Mouse (Mus musculus) inflammation-experienced regulatory T-cells, adult 6 months (primary cell): ENCODE results near the gene Ints1. TPM values are rescaled to one million over a fixed set of nuclear protein-coding genes. Genes with fewer than 3 reads are reported as not detected.
"Not testable (repeated sequence)": the region's sequence is repeated elsewhere in the genome, so short reads cannot be mapped to it uniquely, and the experiment has no call there.

Experiments used
- ATAC-seq: one replicate; pipeline ENCODE4 v1.8.0; 2017
- polyA plus RNA-seq, 3 experiments: library from polyadenylated mRNA; unstranded; fragments of 100-300 nt; shearing (Covaris generic); gene quantifications; one replicate each; pipeline ENCODE4 v1.2.1; 2017

Ints1 gene
- polyA plus RNA-seq, 3 experiments from 2014 or later, result 12.9 to 21.0 (median 16.1) TPM

DNA sequence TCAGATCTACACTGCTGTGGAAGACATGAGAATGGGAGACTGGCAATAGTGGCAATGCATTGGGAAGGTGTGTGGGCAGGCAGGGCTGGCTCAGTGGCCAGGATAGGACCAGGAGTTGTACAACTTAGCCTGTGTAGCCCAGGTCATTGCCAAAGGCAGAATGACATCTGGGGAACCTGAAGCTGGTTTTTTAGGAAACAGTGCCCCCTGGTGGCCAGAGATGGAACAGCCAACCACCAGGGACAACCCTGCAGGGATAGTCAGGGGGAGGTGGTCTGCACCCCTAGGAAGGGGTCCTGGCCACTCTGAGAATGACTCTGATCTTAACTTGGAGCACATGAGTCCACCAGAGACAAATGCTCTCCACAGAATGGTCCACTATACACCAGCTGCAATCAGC is 24.9 kb downstream of the Ints1 start:
- ATAC-seq, result no peak

DNA sequence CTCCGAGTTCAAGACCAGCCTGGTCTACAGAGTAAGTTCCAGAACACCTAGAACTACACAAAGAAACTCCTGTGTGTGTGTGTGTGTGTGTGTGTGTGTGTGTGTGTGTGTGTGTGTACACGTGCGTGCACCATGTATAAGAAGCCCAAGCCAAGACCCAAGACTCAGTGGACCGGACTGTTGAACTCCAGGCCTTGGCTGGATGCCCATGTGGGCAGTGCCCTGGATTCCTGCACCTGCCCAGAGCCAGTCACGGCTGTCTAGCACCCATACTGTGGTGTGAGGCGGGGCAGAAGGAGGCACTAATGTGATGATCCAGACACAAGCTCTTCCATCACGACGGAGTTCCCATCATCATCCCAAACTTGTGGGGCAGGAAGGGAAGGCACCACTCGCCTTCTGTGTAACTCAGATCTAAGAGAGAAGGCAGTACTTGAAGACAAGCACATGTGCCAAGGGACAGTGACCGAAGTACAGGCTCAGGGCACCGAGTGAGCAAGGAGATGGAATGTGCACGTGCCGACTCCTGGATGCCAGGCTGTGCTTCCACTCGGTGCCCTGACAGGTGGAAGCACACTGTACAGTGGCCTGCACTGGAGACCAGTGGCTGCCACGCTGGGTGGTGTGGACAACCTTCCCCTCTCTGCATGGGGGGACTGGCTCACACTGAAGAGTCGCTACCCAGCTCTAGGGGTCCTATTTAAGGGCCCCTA is 25.9 kb downstream of the Ints1 start:
- no peak for ATAC-seq

DNA sequence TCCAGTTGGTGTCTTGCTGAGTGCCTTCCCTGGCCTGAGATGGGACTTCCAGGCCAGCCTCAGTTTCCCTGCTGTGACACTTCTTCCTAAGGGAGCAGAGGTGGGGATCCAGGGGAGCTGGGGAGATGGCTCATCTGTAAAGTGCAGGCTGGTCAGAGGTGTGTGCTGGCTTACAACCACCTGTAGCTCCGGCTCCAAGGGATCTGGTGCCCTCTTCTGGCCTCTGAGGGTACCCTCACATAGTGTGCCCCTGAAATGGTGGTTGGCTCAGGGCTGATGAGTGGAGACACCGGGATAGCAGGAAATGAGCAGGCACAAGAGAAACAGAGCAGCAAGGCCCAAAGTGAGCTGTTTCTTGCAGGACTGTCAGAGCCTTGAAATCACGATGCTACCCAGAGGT is 29.7 kb downstream of the Ints1 start:
- no peak for ATAC-seq

DNA sequence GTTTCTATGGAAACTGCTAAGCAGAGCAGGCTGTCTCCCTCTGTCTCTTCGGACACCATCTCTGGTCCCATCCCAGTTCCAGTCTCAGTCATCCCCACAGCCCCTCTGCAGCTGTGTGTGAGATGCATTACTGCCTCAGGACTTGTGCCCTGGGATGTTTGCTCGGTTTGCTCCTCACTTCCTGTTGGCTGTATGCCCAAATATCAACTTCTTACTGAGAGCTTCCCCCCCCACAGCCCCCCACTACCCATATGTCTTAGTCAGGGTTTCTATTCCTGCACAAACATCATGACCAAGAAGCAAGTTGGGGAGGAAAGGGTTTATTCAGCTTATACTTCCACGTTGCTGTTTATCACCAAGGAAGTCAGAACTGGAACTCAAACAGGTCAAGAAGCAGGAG is 32.8 kb downstream of the Ints1 start:
- ATAC-seq, result not testable (repeated sequence)

DNA sequence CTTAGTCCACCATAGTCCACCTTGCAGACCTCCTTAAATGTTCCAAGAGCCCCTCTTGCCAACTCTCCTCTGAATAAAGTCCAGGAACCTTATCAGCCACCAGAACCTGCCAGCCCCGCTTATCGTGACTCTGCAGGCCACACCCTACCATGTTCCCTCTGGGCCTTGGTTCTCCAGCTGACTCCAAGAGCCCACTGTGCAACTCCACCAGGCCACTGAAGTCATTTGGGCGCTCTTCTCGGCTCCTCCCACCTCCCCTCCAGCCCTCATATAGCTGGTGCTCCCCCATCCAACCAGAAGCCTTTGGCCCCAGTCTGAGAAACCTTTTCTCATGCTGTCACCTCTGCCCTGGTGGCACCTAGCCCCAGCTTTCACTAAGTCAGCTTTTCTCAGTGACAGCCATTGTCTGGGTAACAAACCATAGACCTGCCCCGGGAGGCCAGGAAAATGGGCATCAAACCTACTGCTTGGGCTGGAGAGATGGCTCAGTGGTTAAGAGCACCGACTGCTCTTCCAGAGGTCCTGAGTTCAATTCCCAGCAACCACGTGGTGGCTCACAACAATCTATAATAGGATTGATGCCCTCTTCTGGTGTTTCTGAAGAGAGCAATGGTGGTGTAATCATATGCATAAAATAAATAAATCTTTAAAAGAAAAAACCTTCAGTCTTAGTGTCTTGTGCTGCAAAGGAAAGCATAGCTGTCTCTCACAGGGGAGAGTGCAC is 36.7 kb downstream of the Ints1 start:
- no peak for ATAC-seq

DNA sequence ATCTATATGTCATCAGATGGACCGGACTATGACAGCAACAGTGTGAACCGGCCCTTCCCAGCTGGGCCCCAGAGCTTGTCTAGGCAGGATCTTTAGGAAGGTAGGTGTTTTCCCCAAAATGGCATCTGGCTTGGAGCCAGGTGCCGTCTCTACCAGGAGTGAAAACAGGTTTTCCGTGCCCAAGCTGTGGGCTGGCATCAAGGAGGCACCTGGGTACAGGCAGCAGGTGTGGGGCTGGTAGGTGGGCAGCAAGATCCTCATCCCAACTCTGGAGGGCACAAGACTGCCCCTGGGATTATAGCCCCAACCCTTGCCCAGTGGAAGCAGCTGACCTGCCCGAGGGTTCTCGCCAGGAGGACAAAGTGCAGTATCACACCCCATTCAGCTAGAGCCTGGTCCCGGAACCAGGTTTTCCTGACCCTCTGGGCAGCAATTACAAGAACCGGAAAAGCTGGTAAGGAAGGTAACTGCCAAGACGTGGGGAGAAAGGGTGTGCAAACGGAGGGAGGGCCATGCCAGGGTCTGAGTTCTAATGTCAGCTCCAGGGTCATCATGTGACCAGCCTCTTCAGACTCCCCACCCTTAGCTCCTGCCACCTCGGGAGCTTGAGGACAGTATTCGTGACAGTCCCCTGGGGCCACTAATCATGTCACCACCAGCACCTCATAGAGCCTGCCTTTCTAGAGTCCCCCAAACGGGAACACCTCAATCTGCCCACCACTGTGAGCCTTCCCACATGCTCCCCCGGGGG is 37.5 kb downstream of the Ints1 start:
- ATAC-seq, result no peak

DNA sequence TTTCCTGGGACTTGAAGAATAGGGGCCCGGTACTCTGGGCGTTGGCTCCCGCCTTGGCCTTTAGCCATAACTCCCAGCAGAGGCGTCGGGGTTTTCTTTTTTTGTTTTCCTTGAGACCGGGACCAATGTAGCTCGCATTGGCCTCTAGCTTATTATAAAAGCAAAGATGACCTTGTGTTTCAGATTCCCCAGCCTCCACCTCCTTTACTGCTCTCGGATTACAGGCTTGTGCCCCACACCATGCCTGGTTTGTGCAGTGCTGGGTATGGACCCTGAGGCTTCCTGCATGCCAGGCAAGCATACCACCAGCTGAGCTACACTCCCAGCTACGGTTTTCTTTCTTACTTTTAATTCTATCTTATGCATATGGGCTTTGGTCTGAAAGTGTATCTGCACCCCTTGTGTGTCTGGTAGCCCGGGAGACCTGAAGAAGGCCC is 39.0 kb downstream of the Ints1 start:
- ATAC-seq, result no peak

DNA sequence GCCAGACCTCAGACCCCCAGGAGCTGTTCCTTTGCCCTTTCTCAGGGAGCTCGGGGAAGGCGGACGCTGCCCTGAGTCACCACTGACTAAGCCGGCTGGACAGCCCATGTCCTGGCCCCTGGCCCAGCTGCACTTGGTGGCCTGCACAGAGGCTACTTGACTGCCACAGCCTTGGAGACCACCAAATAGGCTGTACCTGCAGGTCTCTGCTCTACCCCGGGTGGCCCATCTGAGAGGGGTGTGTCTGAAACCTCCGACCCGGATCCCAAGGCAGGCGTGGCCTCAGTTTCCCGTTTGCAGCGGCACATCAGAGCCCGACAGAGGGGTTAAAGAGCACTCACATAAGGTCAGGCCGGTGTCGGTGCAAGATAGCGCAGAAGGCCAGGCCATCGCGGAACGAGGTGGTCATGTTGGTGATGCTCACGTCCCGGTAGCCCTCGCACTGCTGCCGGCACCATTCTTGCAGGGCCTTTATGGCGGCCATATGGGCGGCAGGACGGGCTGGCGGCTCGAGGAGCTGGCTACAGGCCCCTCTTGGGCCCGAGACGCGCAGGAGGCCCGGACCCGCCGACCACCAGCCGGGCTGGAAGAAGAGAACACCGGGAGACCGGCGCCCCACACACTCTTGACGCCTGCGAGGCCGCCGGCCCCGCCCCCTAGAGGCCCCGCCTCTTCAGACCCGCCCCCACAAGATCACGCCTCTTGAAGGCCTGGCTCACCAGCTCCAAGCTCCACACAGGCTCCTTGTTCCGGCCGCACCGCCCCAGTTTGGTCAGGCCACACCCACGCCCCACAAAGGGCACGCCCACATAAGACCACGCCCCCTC is 39.6 kb downstream of the Ints1 start, which contains the start of gene Micall2:
TSS of gene Micall2 (minus strand) at position 660 of the 827 bp plus-strand sequence.
- ATAC-seq, result peak; percentile 92

DNA sequence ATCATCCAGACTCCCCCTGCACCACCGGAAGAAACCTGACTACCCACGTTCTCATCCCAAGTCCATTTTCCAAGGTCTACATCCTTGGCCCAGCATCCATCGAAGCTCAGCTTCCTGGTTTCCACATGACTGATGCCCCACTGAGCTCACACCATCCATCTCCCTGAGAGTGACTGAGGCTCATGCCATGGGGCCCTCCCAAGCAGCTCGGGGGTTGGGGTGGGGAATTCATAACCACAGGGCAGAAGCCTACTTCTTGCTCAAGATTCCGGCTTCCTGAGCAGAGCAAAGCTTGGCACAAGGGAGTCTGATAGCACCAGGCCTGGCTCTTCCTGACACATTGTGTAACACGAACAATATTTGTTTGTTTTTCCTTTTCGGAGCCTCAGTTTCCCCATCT is 40.7 kb downstream of the Ints1 start:
- ATAC-seq, result no peak

DNA sequence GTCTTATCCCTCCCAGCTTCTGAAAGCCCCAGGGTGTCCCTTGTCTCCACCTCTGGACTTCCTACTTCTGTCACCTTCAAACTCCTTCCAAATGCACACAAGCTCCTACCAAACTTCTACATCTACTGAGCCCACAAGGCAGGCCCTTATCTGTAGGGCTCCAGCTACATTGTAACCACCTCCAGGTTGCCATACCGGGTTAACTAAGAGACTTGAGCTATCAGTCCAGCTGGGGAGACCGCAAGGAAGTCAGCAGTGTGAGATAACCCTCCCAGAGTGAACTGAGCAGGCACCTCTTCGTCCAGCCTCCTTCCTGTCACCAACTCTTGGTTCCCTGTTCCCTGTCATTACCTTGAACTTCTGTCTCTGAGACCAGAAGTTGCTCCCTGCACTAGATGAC is 41.5 kb downstream of the Ints1 start:
- no peak for ATAC-seq

DNA sequence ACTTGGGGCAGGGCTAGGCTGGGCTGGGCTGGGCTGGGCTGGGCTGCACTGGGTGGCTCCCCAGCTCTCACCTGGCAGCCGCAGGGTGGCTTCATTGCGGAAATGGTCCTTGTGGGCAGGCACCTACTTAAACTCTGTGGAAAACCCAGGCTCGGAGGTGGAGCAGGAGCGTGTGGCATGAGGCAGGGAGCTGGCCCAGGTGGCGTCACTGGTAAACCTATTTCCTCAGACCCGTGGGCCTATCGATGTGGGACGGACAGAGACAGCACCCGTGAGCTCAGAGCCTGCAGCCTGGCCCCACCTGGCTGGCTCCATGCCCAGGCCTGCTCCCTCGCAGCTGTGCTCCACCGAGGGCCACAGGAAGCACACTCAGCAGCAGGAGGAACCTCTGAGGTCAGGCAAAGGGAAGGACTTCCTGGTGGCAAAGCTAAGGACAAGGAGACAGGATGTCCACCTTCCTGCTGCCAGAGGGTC is 42.8 kb downstream of the Ints1 start:
- peak; percentile 25 for ATAC-seq

DNA sequence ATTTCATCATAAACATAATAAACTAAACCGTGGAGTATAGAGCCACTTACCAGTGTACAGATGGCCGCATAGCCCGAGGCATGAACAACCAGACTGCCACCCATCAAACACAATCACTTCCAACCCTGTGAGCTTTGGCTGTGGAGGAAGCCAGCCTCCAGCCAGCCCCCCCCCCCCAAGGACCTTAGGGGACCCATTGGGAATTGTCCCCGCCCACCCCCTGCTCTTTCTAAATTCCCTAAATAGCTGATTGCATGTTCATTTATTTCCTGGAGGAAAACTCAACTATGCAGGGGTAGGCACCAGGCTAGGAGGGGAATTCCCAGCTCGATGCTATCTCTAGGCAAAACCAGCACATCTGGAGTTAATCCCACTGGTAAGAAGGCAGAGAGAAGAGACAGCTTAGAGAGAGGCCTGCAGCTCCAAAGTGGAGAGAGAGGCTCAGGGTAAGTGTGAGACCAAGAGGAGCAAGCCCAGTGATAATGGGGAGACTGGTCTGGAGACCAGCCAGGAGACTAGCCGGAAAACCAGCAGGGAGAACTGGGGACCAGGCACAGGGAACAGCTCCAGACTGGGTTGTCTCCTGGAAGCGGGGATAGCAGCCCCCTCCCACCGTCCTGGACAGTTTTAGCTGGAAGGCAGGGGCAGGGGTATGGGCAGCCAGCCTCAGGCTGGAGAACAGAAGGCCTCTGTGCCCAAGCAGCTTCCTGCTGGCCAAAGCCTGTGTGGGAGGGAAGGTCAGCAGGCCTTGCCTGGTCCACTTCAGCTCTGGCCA is 44.6 kb downstream of the Ints1 start:
- ATAC-seq, result no peak

DNA sequence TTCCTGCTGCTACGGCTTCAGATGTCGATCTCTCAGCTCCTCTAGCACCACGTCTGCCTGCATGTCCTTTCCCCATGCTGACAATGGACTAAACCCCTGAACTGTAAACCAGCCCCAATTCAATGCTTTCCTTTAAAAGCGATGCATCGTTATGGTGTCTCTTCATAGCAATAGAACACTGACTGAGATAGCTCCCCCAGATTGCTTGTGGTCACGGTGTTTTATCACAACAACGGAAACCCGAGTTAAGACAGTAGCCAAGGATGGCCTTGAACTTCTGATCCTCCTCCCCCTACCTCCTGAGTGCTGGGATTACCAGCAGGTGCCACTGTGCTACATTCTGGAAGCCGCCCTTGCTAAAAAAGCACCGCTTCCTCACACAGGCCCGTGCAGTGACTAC is 48.2 kb downstream of the Ints1 start:
- ATAC-seq, result no peak

DNA sequence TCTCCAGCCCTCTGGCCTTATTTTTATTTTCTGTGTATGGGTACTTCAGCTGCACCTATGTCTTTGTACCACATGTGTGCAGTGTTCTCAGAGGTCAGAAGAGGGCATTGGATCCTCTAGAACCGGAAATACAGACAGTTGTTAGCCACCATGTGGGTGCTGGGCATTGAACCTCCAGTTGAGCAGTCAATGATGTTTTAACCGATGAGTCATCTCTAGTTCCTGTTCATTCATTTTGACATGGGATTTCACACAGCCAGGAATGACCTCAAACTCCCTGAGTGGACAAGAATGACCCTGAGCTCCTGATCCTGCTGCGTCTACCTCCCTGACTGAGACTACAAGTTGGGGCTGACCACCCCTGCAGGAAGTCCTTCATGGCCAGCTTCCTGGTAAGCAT is 49.3 kb downstream of the Ints1 start:
- no peak for ATAC-seq

DNA sequence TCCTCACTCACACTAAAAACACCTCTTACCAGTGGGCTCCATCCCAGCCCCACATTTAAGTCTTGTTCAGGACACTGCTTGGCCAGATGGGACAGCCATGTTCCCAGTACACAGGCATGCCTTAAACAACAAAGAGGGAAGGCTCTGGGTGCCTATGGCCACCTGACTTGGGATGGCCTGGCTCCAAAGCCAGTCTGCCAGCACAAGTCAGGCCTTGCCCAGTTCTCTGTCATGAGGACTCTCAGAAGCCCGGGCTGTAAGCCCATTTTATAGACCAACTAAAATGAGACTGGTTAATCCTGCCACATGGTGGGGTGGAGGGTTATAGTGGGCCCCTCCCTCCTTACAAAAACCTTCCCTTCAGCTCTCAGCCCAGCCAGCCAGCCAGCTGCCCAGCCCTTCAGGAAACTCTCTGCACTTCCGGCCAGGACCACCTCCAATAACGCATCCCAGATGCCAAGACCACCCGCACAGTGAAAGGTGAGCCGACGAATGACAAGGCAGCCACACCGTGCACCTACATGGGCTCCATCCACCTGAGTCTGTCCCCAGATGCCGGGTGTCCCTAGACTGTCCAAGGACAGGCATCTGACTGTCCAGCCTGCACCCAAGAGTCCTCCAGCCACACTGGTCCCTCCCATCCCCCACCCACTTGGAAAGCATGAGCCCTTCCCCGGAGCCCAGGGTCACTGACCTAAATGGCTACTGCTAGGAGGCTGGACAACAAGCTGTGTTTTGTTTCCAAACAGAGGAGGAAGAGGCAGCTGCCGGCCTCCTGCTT is 50.9 kb downstream of the Ints1 start:
- ATAC-seq, result no peak

DNA sequence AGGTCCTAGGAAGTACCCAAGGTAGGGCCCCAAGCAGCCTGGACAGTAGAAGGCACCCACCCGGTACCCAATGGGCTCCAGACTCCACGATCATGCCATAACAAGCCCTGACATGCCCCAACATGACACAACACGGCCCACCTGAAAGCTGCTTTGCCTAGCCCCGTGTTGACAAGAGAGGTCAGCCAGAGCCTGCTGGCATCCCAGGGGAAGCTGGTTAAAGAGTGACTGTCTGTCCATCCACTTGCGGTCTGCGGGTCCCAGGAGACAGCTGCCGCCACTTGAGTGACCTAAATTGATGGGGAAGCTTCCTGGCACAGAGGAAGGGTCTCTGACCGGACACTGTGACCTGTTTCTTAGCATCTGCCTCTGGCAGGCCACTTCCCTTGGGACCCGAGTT is 52.4 kb downstream of the Ints1 start:
- ATAC-seq, result no peak

DNA sequence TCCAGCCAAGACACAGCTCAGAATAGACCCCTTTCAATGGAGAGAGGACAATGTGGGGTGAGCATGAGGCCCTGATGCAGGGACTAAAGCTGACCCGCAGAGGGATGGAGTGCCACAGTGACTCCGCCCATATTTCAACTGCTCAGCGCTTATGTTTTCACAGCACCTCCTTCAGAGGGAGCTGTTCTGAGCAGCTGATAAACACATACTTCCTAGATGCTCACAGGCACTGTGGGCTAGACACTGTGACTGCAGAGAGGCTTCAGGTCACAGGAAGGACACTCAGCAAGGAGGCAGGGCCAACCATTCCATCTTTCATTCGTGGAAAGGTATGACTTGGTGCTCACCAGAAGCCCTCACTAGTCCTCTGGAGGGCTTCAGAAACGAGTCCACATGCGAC is 52.8 kb downstream of the Ints1 start:
- no peak for ATAC-seq

DNA sequence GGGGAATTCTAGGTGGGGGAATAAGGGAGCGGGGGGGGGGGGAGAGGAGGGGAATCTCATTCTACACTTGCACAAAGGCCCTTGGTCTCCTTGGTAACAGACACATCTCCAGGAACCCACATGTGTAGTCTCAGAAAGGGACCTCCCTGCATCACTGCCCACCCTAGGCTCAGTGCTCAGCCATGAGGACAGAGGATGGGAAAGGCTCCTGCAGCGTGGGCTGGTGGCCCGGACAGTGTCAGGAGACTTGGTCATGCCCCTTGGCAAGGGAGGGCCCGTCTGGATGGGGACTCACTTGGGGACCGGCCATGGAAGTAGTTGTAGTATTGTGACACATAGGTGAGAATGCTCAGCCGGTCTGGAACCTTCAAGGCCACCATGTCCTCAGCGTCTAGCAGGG is 56.5 kb downstream of the Ints1 start:
- no peak for ATAC-seq

DNA sequence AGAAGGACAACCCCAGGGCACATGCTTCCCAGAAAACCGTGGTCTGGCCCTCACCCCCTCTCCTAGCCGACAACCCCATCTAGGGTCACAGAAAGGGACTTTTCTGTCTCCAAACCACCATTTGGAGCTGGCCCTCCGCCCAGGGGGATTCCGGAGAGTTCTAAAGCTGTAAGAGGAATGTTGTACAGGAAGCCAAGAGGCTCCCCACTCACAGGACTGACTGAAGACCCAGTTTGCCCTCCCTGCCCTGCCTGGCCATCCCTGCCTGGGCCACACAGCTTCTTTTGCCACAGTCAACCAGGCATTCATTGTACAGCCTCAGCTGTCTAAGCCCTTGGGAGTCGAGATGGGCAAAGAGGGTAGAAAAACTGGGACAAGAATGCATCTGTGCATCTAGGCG is 56.9 kb downstream of the Ints1 start:
- no peak for ATAC-seq

DNA sequence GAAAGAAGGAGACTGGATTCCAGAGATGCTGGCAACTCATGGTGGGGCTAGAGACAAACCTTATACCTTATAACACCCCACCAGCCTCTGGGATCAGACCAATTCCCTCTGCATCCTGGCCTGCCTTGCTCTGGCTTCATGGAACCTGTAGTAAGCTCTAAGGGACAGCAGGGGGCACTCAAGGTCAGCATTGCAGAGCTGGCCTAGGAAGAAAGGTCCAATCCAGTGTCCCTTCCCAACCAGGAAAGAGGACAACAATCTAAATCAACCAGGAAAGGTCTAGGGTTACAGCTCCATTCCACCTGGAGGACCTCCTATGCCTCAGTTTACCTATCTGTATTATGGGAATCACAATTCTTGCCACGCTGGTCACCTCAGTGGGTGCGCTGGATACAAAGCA is 57.8 kb downstream of the Ints1 start:
- no peak for ATAC-seq

DNA sequence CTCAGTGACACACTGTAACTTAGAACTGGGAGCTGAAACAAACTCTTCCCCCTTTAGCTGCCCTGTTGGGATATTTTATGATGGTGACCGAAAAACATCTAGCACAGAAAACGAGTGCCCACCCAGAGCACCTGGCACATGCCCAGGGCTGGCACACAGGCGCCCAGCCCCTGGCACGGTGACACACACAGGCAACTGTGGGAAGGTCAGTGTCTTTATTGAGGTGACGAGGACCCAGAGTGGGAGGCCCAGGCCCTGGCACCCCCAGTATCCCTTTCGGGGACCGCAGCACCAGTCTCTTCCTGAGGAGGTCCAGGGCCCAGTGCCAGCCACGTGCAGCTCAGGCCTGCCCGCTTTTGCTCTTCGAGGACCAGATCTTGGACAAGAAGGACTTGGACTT is 69.0 kb downstream of the Ints1 start:
- ATAC-seq, result no peak
